Mouse (Mus musculus) megakaryocyte-erythroid progenitor cell, adult 5-6 weeks (primary cell): Measurements from ENCODE around the gene Sf3a1. TPM values are rescaled to one million over a fixed set of nuclear protein-coding genes. Genes with fewer than 3 reads are reported as not detected.
"Not testable (repeated sequence)": the region's sequence is repeated elsewhere in the genome, so short reads cannot be mapped to it uniquely, and the experiment has no call there.

Source experiments
- ATAC-seq: replicated peaks from 2 replicates; pipeline ENCODE4 v1.8.0; 2016; ENCODE audit warnings: mild to moderate bottlenecking, inconsistent platforms; ENCODE audit not compliant: severe bottlenecking, poor library complexity, low FRiP score, low TSS enrichment
- total RNA-seq, 2 experiments: library from RNA; stranded (forward) in 1 of 2; stranded (reverse) in 1 of 2; fragments of 200-1000, 215-1000 nt in 1 of 2; fragments of >200 nt in 1 of 2; fragmentation: Nextera tagmentation in 1 of 2; gene quantifications; 2 replicates each; pipeline ENCODE4 v1.2.3; 2014 to 2017

The Sf3a1 gene
- total RNA-seq, 2 experiments from 2014 or later: 64.9 to 74.9 TPM

DNA sequence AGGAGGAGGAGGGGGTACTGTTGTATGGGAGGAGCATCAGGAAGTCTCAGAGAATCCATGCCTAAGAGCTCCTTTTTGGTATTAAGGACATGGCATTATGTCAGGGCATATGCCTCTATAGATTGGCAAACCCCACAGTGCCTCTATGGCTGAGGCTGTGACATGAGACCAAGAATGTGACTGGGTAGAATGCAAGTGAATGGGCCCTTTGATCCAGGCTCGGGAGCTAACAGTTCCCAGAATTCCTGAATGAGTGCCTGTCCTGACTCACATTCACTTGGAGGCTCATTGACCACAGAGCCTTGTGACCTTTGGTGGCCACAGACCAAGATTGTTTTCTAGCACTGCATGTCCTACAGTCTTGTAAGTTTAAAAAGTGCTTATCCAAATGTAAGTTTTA lies 21.9 kb downstream of the Sf3a1 start:
- no peak for ATAC-seq

DNA sequence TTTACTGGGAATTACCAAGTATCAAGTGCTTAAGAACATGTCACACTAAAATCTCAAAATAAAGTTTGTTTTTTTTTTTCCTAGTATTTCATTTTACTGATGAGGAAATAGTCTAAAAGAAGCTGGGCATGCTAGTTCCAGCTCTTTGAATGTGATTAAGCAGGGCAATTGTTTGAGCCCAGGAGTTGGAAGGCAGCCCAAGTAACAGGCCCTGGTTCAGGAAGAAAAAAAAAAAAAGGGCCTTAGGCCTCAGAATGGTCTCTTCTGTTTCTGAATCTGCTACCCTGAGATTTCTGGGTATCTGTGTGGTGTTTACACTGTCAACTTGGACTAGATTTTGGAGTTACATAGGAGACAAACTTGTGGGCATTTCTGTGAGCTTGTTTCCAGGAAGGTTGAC lies 23.4 kb downstream of the Sf3a1 start:
- ATAC-seq: no peak

DNA sequence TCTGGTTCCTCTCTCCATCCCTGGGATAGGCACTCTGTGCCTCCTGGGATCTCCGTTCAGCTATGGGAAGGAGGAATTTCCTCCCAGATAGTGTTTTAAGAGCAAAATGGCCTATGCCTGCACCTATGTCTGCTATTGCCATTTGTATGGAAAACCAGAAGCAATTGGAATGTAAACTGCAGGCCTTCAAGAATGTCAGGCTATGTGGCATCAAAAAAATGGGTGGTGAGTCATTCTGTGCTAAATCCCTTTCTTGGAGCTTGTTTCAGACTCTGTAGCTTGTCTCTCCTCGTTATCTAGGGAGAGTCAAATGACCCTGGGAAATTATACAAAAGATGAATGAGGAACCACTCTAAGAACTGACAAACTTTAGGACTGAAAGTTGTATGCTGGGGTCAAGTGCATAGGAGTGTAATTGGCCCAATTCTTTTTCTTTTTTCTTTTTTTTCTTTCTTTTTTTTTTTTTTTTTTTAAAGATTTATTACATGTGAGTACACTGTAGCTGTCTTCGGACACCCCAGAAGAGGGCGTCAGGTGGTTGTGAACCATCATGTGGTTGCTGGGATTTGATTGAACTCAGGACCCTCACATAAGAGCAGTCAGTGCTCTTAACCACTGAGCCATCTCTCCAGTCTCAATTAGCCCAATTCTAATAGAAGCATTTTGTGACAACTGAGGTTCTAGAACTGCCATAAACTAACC lies 24.3 kb downstream of the Sf3a1 start:
- no peak for ATAC-seq

DNA sequence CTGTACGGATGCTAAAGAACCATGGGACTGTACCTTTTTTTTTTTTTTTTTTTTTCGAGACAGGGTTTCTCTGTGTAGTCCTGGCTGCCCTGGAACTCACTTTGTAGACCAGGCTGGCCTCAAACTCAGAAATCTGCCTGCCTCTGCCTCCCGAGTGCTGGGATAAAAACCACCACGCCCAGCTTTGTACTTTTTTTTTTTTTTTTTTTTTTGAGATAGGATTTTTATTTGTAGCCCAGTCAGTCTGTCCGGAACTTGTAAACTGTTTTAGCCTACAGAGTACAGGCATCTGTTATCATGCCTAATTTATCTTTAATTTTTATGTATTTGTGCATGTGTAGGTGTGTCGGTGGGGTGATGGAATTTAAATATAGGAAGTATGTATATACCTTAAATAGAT lies 25.3 kb downstream of the Sf3a1 start:
- not testable (repeated sequence) for ATAC-seq

DNA sequence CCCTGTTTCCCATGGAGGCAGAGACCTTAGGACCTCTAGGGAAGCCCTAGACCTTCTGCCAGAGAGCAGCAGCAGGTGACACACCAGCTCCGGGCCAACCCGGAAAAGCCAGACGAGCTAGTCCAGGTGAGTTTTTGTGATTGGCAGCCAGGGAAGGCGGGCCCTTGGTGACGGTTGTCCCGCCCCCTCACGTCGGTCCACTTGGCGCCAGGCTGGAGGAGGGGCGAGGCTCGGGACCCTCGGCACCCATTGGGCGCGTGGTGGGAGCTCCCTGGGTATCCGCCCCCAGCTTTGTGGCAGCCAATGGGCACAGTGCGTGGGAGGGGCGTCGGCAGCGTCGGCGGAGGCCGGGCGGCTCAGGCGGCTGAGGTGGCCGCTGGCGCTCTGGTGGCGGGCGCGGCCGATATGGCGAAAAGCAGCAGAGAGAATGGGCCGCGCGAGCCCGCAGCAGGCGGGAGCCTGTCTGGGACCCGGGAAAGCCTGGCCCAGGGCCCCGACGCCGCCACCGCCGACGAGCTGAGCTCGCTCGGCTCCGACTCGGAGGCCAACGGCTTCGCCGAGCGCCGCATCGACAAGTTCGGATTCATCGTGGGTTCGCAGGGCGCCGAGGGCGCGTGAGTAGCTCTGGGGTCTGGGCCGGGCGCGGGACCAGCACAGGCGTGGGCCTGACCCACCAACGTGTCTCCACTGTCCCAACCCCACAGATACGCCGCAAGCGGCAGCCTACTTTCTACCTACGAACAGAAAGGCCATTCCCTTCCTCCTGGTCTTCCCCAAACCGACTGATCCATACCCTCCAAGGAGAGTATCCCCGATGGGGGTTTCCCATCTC lies 26.6 kb downstream of the Sf3a1 start, which contains the start of gene Tbc1d10a:
Tbc1d10a (plus strand) TSS at position 304 of the 832 bp plus-strand sequence.
- ATAC-seq: peak; percentile 100

DNA sequence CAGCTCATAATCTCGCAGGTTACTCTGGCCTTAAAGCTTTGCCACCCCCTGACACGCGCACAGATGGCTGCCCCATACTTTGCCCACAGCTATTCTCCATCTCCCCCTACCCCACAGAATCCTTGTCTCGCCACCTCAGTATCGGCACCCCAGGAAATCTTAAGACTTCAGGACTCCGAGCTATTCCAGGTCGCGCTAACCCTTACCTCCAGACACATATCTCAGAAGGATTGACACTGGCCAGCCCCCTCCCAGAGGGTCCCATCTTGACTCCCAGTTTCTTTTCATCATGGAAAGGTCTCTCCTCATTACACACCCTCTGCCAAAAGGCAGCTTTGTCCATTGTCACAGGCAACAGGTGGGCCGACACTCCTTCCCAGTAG lies 27.2 kb downstream of the Sf3a1 start:
- no peak for ATAC-seq

DNA sequence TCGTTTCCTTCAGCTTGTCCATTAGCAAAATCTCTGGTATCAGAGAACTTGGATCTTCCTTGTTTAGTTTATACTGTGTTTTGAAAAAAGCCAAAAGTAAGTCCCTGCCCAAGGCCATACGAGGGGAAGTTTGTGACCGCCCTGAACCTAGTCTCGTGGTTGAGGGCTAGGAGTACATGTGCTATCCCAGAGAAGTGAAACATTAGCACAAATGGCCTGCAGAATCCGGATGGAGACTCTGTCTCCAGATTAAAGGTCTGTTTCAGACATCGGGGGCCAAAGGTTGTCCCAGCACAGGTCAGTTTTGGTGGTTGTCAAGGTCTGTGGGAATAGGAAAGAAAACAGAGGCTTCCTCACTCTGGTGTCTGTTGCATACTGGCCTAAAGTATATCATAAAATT lies 29.0 kb downstream of the Sf3a1 start:
- no peak for ATAC-seq

DNA sequence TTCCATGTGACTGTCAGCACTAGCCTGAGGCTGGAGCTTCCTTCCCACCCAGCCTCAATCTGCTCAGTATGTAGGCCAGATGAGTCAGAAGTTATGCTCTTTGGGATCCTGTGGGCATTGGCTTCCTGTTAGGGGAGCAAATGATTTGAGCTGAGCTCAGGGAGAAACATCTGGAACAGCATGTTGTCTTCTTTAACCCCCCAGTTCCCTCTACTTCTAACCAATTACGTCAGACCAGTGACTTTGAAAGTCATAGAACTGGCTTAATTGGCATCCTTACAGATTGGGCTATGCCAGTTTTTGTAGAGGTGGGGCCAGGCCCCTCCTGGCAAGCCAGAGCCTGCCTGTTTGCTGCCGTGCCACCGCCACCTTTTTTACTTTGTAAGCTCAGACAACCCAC lies 30.5 kb downstream of the Sf3a1 start:
- no peak for ATAC-seq

DNA sequence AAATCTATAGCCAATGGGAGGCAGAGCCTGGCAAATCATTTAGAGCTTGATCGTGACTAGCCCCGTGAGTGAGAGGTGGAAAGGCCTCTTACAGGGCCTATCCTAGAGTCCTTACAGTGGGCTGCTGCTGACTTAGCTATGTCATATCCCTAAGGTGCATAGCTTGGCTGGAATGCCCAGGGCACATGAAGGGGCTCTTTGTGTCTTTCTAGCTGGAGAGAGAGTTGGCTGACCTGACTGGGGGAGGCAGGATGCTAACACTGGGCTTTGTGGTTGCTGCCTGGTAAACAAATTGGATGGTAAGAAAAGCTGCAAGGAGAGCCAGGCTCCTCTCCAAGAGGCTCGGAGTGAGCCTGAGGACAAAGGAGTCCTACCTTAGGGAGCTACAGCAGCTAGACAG lies 32.6 kb downstream of the Sf3a1 start:
- ATAC-seq: no peak

DNA sequence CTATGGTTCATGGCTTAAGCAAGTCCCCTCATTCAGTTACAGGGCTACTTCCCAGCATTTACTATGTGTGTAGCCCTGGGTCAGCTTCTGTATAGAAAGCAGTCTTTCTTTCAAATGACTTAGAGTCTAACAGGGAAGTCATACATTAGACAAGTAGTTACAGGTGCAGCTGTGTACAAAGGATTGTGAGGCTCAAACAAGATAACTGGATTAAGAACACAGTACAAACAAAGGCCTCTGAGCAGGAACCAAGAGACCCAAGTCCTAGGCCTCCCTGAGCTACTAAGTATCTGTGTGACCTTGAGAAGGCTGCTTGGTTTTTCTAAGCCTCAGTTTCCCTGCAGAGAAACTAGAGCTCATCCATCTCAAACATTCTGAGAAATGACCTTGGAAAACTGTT lies 33.3 kb downstream of the Sf3a1 start:
- ATAC-seq: no peak

DNA sequence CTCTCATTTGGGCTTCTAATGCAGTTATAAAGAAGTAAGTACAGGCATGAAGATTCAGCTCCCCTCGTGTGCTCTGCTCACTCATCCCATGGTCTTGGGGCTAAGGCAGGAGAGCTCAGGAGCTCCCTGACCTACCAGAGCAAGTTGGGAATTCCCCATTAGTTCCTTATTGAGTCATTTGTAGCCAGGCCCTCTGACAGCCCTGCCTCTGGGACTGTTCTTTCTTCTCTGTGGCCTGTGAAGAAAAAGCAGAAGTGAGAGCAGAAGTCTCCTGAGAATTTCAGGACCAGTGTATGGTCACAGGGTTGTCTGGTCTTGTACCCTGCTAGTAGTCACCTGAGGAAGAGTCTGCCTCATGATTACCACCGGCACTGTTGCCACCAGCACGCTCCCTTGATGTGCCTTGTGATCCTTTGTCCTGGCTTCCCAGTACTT lies 35.5 kb downstream of the Sf3a1 start:
- no peak for ATAC-seq

DNA sequence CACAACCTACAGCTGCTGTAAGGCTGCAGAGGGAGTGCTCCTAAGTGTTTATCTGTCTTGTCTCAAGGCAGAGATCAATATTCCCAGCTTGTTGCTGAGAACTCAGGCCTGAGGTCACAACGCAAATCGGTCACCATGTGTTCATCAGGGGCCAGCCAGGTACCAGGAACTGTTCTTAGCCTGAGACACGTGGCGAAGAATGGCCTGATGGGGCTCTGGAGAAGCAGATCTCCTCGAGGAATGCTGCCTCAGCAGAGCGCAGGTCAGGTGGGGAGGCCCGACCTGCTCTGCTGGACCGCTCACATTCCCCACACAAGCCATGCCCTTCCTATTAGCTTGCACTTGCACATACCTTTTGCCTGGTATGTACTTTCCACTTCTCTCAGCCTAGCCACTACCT lies 36.5 kb downstream of the Sf3a1 start:
- no peak for ATAC-seq

DNA sequence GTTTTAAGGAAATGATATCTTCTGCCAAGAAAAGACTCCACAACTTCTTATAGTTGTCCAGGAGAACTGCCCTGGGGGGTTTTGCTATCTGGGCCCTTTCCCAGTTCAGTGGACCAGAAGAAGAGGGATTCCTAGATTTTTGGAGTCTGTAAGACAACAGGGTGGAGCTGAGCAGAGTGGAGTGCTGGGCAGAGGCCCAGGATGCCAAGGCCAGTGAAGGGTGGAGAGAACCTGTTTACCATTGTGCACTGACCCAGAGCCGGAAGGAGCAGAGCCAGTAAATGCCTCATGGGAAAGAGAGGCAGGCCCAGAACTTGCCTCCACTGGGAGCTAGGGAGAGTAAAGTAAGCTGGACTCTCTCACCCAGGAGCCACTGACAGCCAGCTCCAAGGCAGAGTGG lies 37.5 kb downstream of the Sf3a1 start:
- ATAC-seq: no peak

DNA sequence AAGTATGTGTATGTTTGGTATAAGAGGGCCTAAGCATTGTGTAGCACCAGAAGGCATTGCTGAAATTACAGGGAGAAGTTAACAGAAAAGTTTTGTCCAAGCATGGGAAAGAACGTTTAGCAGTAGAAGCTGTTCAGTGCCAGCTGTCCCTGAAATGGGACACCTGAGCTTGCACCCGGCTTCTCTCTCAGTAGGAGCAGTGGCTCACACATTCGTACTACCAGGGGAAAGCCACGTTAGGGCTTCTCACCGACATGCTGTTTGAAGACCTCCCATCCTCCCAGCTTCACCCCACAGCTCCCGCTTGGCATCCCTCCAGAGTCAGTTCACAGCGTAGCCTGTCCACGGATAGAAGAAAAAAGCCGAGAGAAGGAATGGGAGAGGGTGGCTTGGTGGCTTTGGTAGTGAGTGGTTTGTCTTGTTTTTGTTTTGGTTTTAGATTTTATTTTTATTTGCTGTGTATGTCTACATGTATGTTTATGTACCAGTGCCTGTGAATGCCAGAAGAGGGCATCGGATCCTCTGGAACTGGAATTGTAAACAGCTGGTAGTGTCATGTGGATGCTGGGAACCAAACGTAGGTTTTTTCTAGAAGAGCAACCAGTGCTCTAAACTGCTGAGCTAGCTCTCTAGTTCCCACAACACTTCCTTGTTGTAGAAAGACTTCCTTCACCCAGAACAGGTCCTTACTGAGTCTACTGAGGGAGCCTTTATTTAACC lies 42.0 kb downstream of the Sf3a1 start:
- no peak for ATAC-seq

DNA sequence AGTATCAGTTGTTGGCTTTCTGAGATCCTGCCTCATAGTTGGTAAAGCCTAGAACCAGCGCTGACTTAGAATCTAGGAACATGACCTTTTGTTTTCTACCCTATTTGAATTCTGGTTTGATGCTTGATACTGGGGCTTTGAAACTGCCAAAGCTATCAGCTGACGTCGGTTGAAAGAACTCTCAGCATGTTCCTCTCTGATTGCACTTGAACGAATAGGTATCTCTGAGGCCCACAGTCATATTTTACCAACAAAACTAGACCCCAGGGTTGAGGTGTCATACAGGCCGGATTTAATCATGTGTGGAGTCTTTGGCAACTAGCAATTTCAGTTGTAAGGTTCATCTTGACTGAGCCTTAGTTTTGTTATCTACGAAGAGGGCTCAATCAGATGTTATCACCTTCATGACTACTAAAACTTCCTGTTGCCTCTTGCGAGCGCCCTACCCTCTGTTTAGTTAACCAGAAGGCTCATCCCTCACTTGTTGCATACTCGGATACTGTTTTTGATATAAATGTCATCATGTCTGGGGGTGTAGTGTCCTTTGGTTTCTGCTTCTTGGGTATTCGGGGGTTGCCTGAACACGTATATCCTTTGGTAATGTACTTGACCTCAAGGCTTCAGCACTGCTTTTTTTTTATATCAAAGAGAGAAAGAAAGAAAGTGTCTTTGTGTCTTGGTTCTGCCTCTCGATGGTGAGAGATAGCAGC lies 43.0 kb downstream of the Sf3a1 start:
- ATAC-seq: no peak

DNA sequence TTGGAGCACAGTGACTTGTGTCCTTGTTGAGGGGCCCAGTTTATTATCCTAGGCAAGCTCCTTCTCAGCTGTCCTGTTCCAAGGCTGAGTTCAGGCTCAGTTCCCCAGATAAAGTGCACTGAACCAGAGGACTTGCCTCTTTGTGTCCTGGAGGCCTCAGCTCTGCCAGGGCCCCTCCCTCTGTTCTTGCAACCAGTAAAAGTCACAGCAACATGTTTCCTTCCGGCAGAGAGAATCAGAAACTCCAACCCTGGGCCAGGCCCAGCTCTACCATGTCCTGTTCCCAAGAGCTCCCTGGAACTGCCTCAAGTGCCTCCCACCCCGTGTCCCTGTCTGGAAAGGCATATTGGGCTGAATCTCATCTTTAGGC lies 43.5 kb downstream of the Sf3a1 start:
- ATAC-seq: no peak

DNA sequence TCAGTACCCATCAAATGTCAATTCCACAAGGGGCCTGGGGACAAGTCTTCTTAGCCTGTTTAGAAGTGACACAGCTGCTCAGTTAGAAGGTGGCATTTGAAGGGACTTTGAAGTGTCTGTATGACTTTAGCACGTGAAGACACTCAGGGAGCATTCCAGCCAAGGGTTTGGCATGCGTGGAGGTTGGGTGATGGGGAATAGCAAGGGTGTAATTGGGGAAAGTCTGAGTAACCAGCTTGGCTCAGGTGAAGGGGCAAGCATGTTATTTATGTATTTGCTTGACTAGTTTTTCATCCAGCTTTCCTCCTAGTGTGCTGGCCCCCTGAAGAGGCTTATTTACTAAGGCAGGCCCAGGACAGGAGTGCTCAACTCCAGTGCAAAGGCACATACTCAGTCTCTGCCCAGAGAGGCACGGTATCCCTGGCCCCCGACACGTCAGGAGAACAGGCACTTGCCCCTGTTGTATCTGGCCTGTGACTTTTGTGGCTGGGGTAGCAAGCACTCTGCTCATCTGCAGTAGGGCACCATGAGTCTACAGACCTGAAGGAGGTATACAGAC lies 45.0 kb downstream of the Sf3a1 start:
- ATAC-seq: no peak

DNA sequence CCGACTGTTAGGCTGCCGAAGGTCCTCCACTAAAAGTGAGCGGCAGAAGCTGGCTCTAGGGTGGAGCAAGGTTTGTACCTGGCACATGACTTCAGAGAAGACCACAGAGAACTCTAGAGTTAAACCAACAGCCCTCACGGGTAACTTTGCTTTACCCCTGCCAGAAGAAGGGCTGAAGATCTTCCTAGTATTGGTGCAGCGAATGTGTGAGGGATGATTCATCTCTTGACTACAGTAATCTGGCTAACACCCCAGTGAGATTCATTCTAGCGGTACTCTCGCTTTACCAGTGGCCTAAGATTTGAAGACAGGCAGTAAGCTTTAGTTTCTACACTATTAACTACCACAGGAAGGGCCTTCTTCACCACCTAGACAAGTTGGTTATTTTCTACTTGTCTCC lies 45.8 kb downstream of the Sf3a1 start:
- ATAC-seq: no peak

DNA sequence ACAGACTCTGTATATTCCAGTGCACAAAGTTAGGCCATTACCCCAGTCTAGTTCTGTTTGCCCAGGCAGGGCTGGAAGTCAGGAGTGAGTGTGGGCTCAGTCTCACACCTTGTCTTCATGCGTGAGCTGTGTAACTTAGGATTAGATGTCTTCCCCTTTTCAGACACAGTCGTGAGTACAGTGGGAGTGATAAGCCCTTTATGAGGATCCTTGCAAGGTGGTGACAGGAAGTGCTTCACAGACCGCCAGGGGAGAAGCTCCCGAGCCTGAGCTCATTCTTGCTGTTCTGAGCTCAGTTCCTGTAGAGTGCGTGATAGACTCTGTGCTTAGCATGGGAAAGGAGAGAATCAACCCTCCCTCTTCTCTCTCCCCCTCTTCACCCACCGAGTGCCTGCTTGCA lies 46.4 kb downstream of the Sf3a1 start:
- no peak for ATAC-seq

DNA sequence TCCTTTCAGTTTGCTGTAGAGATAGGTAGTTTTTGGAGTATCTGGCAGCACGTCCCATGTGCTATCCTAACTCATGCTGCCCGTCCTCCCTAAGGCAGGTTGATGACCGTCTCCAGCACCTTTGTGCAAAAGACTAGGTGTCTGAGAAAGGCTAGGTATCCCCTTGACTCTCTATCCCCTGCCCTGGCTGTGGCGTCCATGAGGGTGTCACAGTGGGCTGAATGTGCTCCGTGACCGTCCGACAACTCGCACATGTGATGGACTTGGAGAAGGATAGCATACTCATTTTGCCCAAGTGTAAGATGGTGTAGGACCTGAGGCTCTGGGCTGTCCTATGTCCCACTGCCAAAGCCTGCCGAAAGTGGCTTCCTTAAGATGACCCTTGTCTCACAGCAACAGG lies 47.5 kb downstream of the Sf3a1 start:
- ATAC-seq: no peak
